Mouse (Mus musculus): ENCODE results near the gene Bag5.

DNA sequence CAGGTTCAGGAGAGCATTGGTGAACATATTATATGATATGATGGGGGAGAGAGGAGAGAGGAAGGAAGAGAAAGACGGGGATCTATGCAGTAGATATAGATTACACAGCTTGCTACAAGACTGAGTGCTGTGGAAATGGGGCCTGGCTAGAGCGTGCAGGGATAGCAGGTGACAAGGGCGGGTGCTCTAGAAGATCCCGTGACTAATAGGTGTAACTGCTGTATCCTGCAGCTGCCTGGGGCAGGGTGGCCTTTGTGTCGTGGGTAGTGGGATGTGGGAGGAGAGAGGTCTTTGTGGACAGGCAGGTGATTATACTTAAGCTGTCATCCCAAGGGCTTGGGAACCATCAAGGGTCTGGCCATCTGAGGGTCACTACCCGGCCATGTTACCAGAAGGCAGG is 32.2 kb upstream of the Bag5 start:
- TF ChIP-seq CTCF (IDR thresholded peaks at IDR 0.05; ENCODE audit: borderline replicate concordance, extremely low read depth, insufficient read depth, insufficient read length): no peak
- no peak for TF ChIP-seq POLR2A (IDR thresholded peaks at IDR 0.05; ENCODE audit: borderline replicate concordance, extremely low read depth, insufficient read depth, insufficient read length, poor library complexity, severe bottlenecking)
